Mouse (Mus musculus): ENCODE measurements around the gene Pik3ap1. TPM values are rescaled to one million over a fixed set of nuclear protein-coding genes. Genes with fewer than 3 reads are reported as not detected.

Pik3ap1 gene
- polyA plus RNA-seq, 1 experiment from 2014 or later, result 2.8 TPM

DNA sequence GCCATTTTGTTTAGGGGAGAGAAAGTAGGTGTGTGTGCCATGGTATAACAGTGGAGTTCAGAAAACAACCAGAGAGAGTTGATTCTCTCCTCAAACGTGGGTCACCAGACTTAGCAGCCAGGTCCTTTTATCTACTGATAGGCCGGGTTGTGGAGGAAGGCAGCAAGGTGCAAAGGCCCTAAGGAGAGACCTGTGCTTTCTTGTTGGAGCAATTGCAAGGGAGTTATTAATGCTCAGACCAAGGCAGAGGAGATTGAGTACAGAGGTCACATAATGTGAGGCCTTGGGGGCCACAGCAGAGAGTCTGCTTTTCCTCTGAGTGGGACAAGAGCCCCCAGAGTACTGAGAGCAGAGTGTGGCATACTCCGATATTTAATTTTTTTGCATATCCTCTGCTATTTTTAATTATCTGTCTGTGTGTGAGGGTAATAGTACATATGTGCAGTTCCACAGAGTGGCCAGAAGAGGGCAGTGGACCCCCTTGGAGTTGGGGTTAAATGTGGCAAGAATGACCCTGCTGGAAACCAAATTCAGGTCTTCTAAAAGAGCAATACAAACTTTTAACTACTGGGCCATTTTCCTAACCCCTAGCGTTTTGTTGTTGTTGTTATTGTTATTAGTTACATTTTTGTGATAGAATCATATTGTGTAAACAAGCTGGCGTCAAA is 93.8 kb downstream of the Pik3ap1 start:
- no peak overlapping the region for H3K4me3 ChIP-seq
- no peaks in the 10 kb centered on the region for H3K27me3 ChIP-seq
- H3K27ac ChIP-seq, result no peak overlapping the region
- no peaks in the 10 kb centered on the region for H3K36me3 ChIP-seq
- no peak overlapping the region for H3K9ac ChIP-seq
- WGBS, result 61% methylated on average over 5 of the region's 5 CpGs
- no peak for ATAC-seq (ENCODE audit: borderline replicate concordance, extremely low read depth, low FRiP score, low TSS enrichment)
- no peak overlapping the region for H3K4me2 ChIP-seq
- no peaks in the 10 kb centered on the region for H3K9me3 ChIP-seq
- no peaks in the 10 kb centered on the region for H3K4me1 ChIP-seq

DNA sequence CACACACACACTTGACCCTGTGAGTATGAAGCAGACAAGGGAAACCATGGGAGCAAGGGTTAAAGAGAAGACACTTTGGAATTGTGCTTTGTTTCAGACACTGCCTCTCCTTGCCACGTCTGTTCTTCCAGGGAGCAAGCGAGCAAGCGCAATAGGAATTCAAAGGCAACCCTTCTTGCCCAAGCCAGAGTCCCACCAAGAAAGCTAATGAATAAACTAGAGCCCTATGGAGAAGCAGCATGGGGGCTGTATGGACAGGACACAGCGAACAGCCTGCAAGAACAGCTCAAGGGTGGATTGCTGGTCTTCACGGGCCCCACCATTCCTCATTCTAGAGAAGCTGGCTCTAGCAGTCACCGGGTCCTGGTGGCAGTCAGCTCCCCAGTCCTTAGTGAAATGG is 96.3 kb downstream of the Pik3ap1 start:
- 0 out of 2 replicates have a peak, but pooled peaks cover 5% of the 10 kb centered on the region for H3K4me1 ChIP-seq
- H3K36me3 ChIP-seq, result no peaks in the 10 kb centered on the region
- H3K9ac ChIP-seq, result no peak overlapping the region
- H3K4me3 ChIP-seq, result no peak overlapping the region
- WGBS, result 73% methylated on average over 6 of the region's 6 CpGs
- no peak for ATAC-seq (ENCODE audit: borderline replicate concordance, extremely low read depth, low FRiP score, low TSS enrichment)
- no peaks in the 10 kb centered on the region for H3K9me3 ChIP-seq
- no peak overlapping the region for H3K27ac ChIP-seq
- H3K4me2 ChIP-seq, result no peak overlapping the region
- no peaks in the 10 kb centered on the region for H3K27me3 ChIP-seq

DNA sequence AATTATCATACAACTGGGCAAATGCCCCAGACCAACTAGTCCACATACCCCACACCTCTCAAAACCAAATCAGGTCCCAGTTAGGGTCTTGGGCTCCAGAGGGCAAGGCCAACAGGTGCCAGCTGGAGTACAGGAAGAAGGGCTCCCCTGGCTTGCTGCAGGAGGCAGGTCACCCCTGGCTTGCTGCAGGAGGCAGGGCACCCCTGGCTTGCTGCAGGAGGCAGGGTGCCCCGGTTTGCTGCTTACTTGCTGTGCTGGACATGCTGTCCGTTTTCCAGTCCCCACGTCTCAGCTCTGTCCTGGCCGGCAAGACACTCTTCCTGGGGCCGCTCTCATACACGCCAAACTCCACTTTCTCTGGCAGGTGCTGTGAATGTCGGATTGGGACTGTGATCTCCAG is 97.7 kb downstream of the Pik3ap1 start:
- no peaks in the 10 kb centered on the region for H3K9me3 ChIP-seq
- H3K4me2 ChIP-seq, result no peak overlapping the region
- no peak for ATAC-seq (ENCODE audit: borderline replicate concordance, extremely low read depth, low FRiP score, low TSS enrichment)
- H3K4me3 ChIP-seq, result no peak overlapping the region
- no peaks in the 10 kb centered on the region for H3K27me3 ChIP-seq
- no peaks in the 10 kb centered on the region for H3K36me3 ChIP-seq
- no peak overlapping the region for H3K27ac ChIP-seq
- H3K9ac ChIP-seq, result no peak overlapping the region
- 83% methylated on average over 7 of the region's 7 CpGs for WGBS
- 0 out of 2 replicates have a peak, but pooled peaks cover 5% of the 10 kb centered on the region for H3K4me1 ChIP-seq

DNA sequence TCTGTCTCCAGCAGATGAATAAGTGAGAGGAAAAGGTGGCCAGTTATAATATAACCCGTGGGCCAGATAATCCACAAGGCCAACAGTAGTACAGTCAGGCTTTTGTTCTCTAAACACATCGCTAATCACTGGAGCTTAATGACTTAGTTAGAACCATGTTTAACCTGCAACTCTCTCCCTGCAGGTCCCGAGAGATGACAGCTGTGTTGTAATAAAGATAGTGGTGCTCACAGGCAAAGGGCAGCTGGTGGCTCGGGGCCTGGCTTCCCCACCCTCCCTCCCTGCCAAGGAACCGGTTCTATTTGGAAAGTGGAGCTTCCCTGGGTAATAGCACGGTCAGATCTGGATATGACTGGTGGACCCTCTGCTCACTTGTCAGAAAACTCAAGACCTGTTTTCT is 100.4 kb downstream of the Pik3ap1 start:
- Histone ChIP-seq H3K9me3 (no peaks in the 10 kb centered on the region), H3K4me2 (no peak overlapping the region), H3K36me3 (no peaks in the 10 kb centered on the region), H3K27me3 (no peaks in the 10 kb centered on the region), H3K9ac (no peak overlapping the region), H3K4me1 (0 out of 2 replicates have a peak, but pooled peaks cover 5% of the 10 kb centered on the region), H3K27ac (no peak overlapping the region), H3K4me3 (no peak overlapping the region)
- no peak for ATAC-seq (ENCODE audit: borderline replicate concordance, extremely low read depth, low FRiP score, low TSS enrichment)
- WGBS, result 36% methylated on average over 6 of the region's 6 CpGs

DNA sequence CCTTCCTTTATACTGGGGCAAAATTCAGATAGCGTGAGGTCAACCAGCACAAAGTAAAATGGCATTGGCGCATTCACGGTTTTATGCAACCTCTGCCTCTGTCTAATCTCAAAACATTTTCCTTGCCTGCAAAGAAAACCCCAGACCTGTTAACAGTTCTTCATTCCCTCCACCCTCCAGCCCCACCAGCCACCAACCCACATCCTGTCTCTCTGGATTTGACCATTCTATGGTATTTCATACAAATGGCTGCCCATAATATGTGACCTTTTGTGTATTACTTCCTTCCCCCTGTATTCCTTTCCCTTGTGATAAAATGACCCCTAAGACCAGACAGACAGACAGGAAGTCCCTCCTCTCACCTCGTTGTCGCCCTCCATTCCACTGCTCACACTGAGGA is 102.2 kb downstream of the Pik3ap1 start:
- no peak overlapping the region for H3K4me3 ChIP-seq
- no peak overlapping the region for H3K9ac ChIP-seq
- no peaks in the 10 kb centered on the region for H3K27me3 ChIP-seq
- no peaks in the 10 kb centered on the region for H3K9me3 ChIP-seq
- 62% methylated on average over 5 of the region's 5 CpGs for WGBS
- no peak for ATAC-seq (ENCODE audit: borderline replicate concordance, extremely low read depth, low FRiP score, low TSS enrichment)
- no peaks in the 10 kb centered on the region for H3K36me3 ChIP-seq
- H3K27ac ChIP-seq, result no peak overlapping the region
- H3K4me2 ChIP-seq, result no peak overlapping the region
- H3K4me1 ChIP-seq, result 0 out of 2 replicates have a peak, but pooled peaks cover 5% of the 10 kb centered on the region

DNA sequence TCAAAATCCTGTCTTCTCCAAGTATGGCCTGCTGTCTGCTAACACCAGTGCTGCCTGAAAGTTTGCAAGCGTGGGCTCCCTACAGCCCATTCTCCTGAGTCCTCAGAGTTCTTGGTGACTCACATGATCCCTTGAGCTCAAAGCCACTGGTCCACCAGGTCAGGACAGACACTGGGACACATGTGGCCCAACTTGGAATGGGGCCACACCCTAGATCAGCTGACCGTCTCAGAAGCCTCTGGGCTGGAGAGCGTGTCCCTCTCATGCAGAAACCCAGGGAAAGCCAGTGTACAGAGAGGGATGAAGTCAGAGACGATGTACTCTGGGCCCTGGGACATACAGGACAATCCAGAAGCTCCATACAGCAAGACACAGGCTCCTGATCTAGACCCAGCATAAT is 102.7 kb downstream of the Pik3ap1 start:
- H3K27ac ChIP-seq, result no peak overlapping the region
- 71% methylated on average over 4 of the region's 4 CpGs for WGBS
- no peak overlapping the region for H3K9ac ChIP-seq
- no peaks in the 10 kb centered on the region for H3K9me3 ChIP-seq
- no peaks in the 10 kb centered on the region for H3K27me3 ChIP-seq
- 0 out of 2 replicates have a peak, but pooled peaks cover 5% of the 10 kb centered on the region for H3K4me1 ChIP-seq
- ATAC-seq (ENCODE audit: borderline replicate concordance, extremely low read depth, low FRiP score, low TSS enrichment), result no peak
- H3K36me3 ChIP-seq, result no peaks in the 10 kb centered on the region
- H3K4me3 ChIP-seq, result no peak overlapping the region
- no peak overlapping the region for H3K4me2 ChIP-seq

DNA sequence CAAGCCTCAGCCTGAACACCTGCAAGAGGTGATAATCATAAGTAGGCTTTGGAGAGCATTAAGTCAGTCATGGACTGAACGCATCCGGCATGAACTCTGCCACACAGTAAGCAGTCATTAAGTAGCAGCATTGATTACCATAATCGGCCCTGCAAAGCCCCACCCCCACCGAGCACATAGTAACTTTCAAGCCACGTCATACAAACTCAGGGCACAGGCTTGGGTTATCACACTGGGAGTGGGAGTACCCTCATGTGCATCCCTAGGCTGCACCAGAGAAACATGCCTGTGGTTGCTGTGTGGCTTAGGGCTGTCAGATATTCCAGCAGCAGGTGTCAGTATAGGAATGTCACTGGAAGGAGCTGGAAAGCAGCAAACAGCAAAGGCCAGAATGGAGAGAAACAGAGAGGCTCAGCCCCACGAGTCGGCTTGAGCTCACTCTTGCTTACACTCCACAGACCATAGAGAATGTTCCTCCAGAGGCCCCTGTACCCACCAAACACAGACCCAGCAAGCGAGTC is 105.1 kb downstream of the Pik3ap1 start:
- WGBS, result 68% methylated on average over 8 of the region's 8 CpGs
- no peak for ATAC-seq (ENCODE audit: borderline replicate concordance, extremely low read depth, low FRiP score, low TSS enrichment)

DNA sequence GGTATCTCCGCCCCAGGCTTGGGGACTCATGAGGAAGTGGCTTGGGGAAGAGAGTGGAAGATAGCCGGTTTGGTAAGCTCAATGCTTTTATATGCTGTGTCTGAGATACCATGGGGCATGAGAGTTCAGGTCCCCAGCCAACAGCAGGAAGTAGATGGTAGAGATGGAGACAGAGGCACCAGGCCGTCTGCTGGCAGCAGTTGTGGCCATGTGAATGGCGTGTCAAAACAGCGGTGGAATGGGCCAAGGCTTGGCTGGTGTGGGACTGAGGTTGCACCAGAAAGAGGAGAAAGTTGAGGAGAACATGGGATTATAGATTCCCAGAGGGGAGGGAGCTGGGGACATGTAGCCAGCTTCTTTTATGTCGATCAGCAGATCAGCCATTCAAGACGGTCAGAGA is 106.3 kb downstream of the Pik3ap1 start:
- no peak overlapping the region for H3K9ac ChIP-seq
- 84% methylated on average over 7 of the region's 7 CpGs for WGBS
- ATAC-seq (ENCODE audit: borderline replicate concordance, extremely low read depth, low FRiP score, low TSS enrichment), result no peak
- no peaks in the 10 kb centered on the region for H3K9me3 ChIP-seq
- H3K36me3 ChIP-seq, result no peaks in the 10 kb centered on the region
- H3K4me3 ChIP-seq, result no peak overlapping the region
- no peaks in the 10 kb centered on the region for H3K4me1 ChIP-seq
- no peak overlapping the region for H3K4me2 ChIP-seq
- no peaks in the 10 kb centered on the region for H3K27me3 ChIP-seq
- H3K27ac ChIP-seq, result no peak overlapping the region

More for the DNA sequence above, 105.1 kb downstream of the Pik3ap1 start:
- 0 out of 2 replicates have a peak, but pooled peaks cover 5% of the 10 kb centered on the region for H3K4me1 ChIP-seq
- H3K4me2 ChIP-seq, result no peak overlapping the region
- no peak overlapping the region for H3K27ac ChIP-seq
- H3K27me3 ChIP-seq, result no peaks in the 10 kb centered on the region
- no peaks in the 10 kb centered on the region for H3K36me3 ChIP-seq
- no peak overlapping the region for H3K4me3 ChIP-seq
- H3K9ac ChIP-seq, result no peak overlapping the region
- H3K9me3 ChIP-seq, result no peaks in the 10 kb centered on the region

DNA sequence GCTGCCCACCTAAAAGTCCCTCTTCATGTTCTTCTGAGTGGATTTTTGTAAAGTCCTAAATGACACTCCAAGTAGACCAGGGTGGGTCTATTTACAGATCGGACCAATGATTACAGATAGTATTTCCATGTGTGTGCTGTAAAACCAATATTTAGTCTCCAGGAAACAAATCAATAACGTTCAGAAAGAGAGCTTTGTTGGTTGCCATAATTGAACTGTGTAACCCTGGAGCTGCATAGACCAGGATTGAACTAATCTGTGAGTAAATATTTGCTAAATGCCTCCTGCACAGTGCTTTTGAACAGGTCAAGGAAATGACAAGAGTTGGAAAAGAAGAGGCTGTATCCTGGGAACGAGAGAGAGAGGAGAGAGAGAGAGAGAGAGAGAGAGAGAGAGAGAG is 109.3 kb downstream of the Pik3ap1 start:
- Histone ChIP-seq H3K4me3 (no peak overlapping the region), H3K27ac (no peak overlapping the region), H3K9ac (no peak overlapping the region), H3K27me3 (no peaks in the 10 kb centered on the region), H3K4me2 (no peak overlapping the region), H3K36me3 (no peaks in the 10 kb centered on the region), H3K9me3 (no peaks in the 10 kb centered on the region), H3K4me1 (no peaks in the 10 kb centered on the region)
- 41% methylated on average over 3 of the region's 3 CpGs for WGBS
- ATAC-seq (ENCODE audit: borderline replicate concordance, extremely low read depth, low FRiP score, low TSS enrichment), result no peak

DNA sequence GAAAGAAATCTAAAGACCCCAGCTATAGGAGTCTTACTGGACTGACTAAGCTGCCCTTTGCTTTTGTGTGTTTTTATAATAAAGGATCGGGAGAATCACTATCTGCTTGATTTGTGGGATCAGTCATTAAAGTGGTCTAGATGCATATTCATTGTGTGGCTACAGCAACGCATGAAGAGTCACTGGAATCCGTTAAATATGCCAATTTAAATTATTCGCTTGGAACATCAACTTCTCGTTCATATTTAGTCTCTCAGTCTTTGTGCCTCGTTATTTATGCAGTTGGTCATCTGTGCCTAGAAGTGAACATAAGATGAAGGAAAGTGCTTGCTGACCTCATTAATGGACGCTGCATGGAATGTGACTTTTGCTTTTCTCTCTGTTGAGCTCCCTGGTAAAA is 114.0 kb downstream of the Pik3ap1 start:
- no peaks in the 10 kb centered on the region for H3K27me3 ChIP-seq
- H3K4me2 ChIP-seq, result no peak overlapping the region
- no peak for ATAC-seq (ENCODE audit: borderline replicate concordance, extremely low read depth, low FRiP score, low TSS enrichment)
- H3K36me3 ChIP-seq, result no peaks in the 10 kb centered on the region
- H3K4me3 ChIP-seq, result no peak overlapping the region
- no peak overlapping the region for H3K27ac ChIP-seq
- no peak overlapping the region for H3K9ac ChIP-seq
- 77% methylated on average over 7 of the region's 7 CpGs for WGBS
- H3K4me1 ChIP-seq, result no peaks in the 10 kb centered on the region
- no peaks in the 10 kb centered on the region for H3K9me3 ChIP-seq

DNA sequence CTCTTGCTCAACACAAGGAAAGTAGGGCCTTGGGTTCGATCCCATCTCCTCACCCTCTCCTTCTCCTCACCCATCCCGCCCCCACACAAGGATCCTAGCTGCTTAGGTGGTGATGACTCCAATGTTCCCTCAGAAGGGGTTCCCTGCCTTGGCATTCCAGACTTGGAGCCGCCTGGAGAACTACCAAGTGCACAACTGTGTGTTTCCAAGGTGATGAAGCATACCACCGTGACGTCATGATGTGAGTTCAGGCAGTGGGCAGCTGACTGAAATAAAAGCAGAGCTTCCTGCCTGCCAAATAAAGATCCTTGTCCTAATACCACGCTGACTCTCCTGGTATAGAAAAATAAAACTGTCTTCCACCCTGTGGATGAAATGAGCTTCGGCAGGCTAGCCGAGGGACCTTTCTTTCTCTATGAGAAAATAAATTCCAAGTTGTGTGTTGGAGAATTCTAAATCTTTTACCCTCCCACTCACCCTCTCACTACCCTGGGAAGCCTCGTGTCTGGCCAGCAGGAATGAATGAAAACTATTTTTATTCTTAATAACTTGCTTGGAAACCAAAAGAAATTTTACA is 114.7 kb downstream of the Pik3ap1 start:
- Histone ChIP-seq H3K4me3 (no peak overlapping the region), H3K4me2 (no peak overlapping the region), H3K36me3 (no peaks in the 10 kb centered on the region), H3K27me3 (no peaks in the 10 kb centered on the region), H3K9me3 (no peaks in the 10 kb centered on the region), H3K27ac (no peak overlapping the region), H3K9ac (no peak overlapping the region), H3K4me1 (no peaks in the 10 kb centered on the region)
- WGBS, result 41% methylated on average over 9 of the region's 9 CpGs
- ATAC-seq (ENCODE audit: borderline replicate concordance, extremely low read depth, low FRiP score, low TSS enrichment), result no peak

DNA sequence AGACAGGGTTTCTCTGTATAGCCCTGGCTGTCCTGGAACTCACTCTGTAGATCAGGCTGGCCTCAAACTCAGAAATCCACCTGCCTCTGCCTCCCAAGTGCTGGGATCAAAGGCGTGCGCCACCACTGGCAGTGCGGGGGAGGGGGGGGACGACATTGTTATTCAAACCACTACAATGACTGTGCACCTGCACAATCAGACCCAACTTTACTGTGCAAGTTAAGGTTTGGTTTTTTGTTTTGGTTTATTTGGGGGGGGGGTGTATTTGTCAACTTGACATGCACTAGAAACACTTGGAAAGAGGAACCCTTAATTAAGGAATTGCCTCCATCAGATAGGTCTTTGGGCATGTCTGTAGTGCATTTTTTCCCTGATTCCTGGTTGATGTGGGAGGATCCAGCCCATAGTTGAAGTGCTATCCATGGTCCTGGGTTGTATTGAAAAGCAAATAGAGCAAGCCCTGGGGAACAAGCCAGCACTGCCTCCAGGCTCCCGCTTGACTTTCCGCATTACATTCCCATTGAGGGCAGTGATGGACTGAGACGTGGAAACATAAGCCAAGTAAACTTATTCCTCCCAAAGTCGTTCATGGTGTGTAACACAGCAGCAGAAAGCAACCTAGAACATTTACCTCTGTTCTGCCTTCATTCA is 118.5 kb downstream of the Pik3ap1 start:
- Histone ChIP-seq H3K27ac (no peak overlapping the region), H3K27me3 (no peaks in the 10 kb centered on the region)
- ATAC-seq (ENCODE audit: borderline replicate concordance, extremely low read depth, low FRiP score, low TSS enrichment), result no peak

More for the DNA sequence above, 118.5 kb downstream of the Pik3ap1 start:
- 56% methylated on average over 8 of the region's 8 CpGs for WGBS
- Histone ChIP-seq H3K9me3 (no peaks in the 10 kb centered on the region), H3K4me3 (no peak overlapping the region), H3K36me3 (no peaks in the 10 kb centered on the region), H3K9ac (no peak overlapping the region), H3K4me1 (peaks cover 13% of the 10 kb centered on the region), H3K4me2 (no peak overlapping the region)

All from lung, embryonic 15.5 days (tissue).